Mouse (Mus musculus): ENCODE measurements around the gene Vegfd. TPM values are rescaled to one million over a fixed set of nuclear protein-coding genes. Genes with fewer than 3 reads are reported as not detected.
A peak's percentile ranks its signal among the peaks of the same experiment; 100 is the strongest.

Vegfd gene
- 0.51 and 0.90 TPM in 2 replicates for polyA plus RNA-seq (2016; fragmentation: Nextera tagmentation; extraction: Ambion mirVana)

DNA sequence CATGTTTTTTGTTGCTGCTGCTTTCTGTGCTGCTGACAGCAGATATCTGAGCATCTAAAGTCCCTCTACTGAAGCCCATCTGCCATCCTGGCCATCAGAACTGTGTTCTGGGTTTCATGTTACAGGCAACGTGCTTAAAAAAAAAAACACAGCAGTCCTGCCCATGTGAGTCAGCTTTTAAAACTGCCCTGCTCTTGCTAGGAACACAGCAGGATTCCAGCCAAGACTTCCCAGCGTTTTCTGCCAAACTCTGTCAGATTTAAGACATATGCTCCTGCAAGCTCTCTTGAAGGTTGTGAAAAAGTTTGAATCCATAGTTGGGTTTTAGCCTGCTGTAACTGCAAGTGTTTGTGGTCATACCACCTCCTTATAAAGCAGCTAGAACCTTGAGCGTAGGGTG, at the start of gene Vegfd:
TSS of gene Vegfd (plus strand) at position 298 of the 400 bp plus-strand sequence.
- no peak for ATAC-seq (ENCODE audit: low FRiP score, low read depth)
- Histone ChIP-seq H3K9me3 (no peaks in the 10 kb centered on the region), H3K27me3 (no peaks in the 10 kb centered on the region), H3K27ac (replicated peaks) (no peak within 1 kb of the TSS), H3K4me3 (no peak within 1 kb of the TSS), H3K9ac (replicated peaks) (no peak within 1 kb of the TSS), H3K4me1 (no peaks in the 10 kb centered on the region), H3K36me3 (no peaks in the 10 kb centered on the region), H3K4me2 (replicated peaks) (no peak within 1 kb of the TSS)
- 37% methylated on average over 3 of the region's 3 CpGs for WGBS

DNA sequence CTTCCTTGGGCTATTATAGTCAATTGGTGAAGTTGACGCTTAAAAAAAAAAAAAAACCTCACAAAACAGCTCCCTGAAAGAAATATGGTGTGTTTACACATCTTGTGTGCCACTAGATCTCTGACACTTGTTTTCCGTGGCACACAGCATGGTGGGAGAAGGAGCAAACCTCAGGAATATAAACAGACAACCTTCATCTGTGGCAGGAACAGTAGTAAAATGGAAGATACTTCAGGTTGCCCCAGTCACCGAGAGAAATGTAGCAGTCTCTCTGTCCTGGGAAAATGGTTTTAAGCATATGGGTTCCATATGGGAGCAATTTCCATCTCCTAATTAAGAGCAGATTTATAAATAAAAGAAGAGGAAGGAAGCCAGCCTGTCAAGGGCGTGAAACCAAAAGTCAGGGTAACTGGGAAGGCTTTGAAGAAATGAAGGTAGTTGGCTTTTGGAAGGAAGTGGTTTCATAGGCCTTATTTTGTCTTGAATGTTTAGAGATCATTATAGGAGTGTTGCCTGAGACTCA, 49.7 kb upstream of the Vegfd start:
- H3K4me2 ChIP-seq (replicated peaks), result no peak overlapping the region

GRCm38 (mm10) chrX:164330351-164330750, 42.8 kb upstream of the Vegfd start:
- H3K27ac ChIP-seq (replicated peaks), result no peak overlapping the region
- no peak overlapping the region for H3K4me2 ChIP-seq (replicated peaks)
- 90% methylated on average over 2 of the region's 2 CpGs for WGBS
- H3K9me3 ChIP-seq, result no peaks in the 10 kb centered on the region
- H3K36me3 ChIP-seq, result no peaks in the 10 kb centered on the region
- no peak for ATAC-seq (ENCODE audit: low FRiP score, low read depth)
- no peaks in the 10 kb centered on the region; the same call in none of the 2 replicates for H3K27me3 ChIP-seq
- H3K4me3 ChIP-seq, result no peak overlapping the region
- no peaks in the 10 kb centered on the region for H3K4me1 ChIP-seq
- H3K9ac ChIP-seq (replicated peaks), result no peak overlapping the region

More for the DNA sequence above, 49.7 kb upstream of the Vegfd start:
- no peak overlapping the region for H3K9ac ChIP-seq (replicated peaks)
- no peak overlapping the region for H3K4me3 ChIP-seq
- no peaks in the 10 kb centered on the region for H3K27me3 ChIP-seq
- H3K9me3 ChIP-seq, result no peaks in the 10 kb centered on the region
- H3K27ac ChIP-seq (replicated peaks), result no peak overlapping the region
- no peaks in the 10 kb centered on the region for H3K36me3 ChIP-seq
- H3K4me1 ChIP-seq, result no peaks in the 10 kb centered on the region
- 69% methylated on average over 4 of the region's 4 CpGs for WGBS
- ATAC-seq (ENCODE audit: low FRiP score, low read depth), result no peak

- Histone ChIP-seq H3K9ac (replicated peaks) (no peak overlapping the region), H3K4me3 (no peak overlapping the region), H3K27me3 (no peaks in the 10 kb centered on the region; the same call in none of the 2 replicates), H3K36me3 (no peaks in the 10 kb centered on the region), H3K9me3 (no peaks in the 10 kb centered on the region), H3K4me1 (no peaks in the 10 kb centered on the region), H3K27ac (replicated peaks) (no peak overlapping the region), H3K4me2 (replicated peaks) (no peak overlapping the region)
- no peak for ATAC-seq (ENCODE audit: low FRiP score, low read depth)
- 73% methylated on average over 3 of the region's 3 CpGs for WGBS
Observed at GRCm38 (mm10) chrX:164330766-164331165, 42.4 kb upstream of the Vegfd start.

- H3K9me3 ChIP-seq, result no peaks in the 10 kb centered on the region
- H3K4me2 ChIP-seq (replicated peaks), result no peak overlapping the region
- no peak overlapping the region for H3K4me3 ChIP-seq
- no peaks in the 10 kb centered on the region for H3K27me3 ChIP-seq
- no peaks in the 10 kb centered on the region for H3K4me1 ChIP-seq
- H3K27ac ChIP-seq (replicated peaks), result no peak overlapping the region
- no peaks in the 10 kb centered on the region for H3K36me3 ChIP-seq
- no peak for ATAC-seq (ENCODE audit: low FRiP score, low read depth)
- 94% methylated on average over 4 of the region's 4 CpGs for WGBS
- H3K9ac ChIP-seq (replicated peaks), result no peak overlapping the region
Observed at GRCm38 (mm10) chrX:164338591-164338990, 34.6 kb upstream of the Vegfd start.

GRCm38 (mm10) chrX:164345359-164345938, 27.7 kb upstream of the Vegfd start:
- 90% methylated on average over 4 of the region's 4 CpGs for WGBS
- Histone ChIP-seq H3K4me3 (no peak overlapping the region), H3K9ac (replicated peaks) (no peak overlapping the region), H3K9me3 (no peaks in the 10 kb centered on the region), H3K27me3 (no peaks in the 10 kb centered on the region), H3K27ac (replicated peaks) (no peak overlapping the region), H3K4me2 (replicated peaks) (no peak overlapping the region), H3K36me3 (no peaks in the 10 kb centered on the region), H3K4me1 (no peaks in the 10 kb centered on the region)
- ATAC-seq (ENCODE audit: low FRiP score, low read depth), result no peak

DNA sequence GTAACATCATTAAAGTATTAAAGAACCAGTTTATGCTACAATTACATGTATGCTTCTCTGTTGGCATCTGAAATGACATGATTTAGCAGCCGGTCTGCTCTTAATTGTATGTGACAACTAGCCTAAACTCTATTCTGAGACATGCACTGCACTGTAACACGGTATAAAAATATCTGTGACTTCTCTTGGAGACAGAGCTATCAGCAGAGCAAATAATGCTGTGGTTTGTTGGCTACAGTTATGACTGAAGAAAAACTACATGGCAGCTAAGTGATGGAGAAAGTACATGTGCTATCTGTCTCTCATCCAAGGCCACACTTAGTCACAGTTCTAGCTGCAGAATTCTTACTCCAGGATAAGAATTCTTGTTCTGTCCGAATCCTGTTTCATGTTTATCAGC, 24.2 kb upstream of the Vegfd start:
- WGBS, result 87% methylated on average over 3 of the region's 3 CpGs

DNA sequence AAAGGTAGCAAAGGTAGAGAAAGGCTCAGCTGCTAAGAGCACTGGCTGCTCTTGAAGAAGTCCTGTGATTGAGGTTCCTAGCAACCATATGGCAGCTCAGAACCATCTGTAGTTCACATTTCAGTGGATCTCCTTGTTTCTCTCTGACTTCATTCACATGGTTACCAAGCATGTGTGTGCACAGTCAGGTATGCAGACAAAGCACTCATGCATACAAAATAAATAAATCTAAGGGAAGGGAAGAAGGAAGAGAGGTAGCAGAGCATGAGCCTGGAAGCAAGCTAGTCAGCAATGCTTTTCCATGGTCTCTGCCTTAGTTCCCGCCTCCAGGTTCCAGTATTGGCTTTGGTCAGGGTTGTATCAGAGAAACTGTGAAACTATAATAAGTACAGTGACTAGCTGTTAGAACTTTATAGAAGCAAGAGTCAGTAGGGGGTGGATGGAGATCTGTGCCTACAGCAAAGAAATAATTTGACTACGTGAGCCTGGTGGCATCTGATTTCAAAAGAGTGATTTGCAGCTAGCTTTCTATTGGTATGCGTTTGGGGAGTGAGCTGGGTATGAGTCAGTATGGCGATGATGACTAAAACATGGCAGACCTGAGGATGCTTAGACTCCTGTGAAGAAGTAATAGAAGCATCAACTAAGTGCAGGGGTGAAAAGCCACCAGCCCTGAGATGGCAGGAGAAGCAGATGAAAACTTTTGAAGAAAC, 7.9 kb upstream of the Vegfd start:
- 85% methylated on average over 4 of the region's 4 CpGs for WGBS
- Histone ChIP-seq H3K4me1 (no peaks in the 10 kb centered on the region), H3K4me3 (no peak overlapping the region), H3K9ac (replicated peaks) (no peak overlapping the region), H3K36me3 (no peaks in the 10 kb centered on the region), H3K27me3 (no peaks in the 10 kb centered on the region), H3K4me2 (replicated peaks) (no peak overlapping the region), H3K9me3 (no peaks in the 10 kb centered on the region), H3K27ac (replicated peaks) (no peak overlapping the region)
- ATAC-seq (ENCODE audit: low FRiP score, low read depth), result no peak

More for the DNA sequence above, 24.2 kb upstream of the Vegfd start:
- Histone ChIP-seq H3K36me3 (no peaks in the 10 kb centered on the region), H3K9me3 (no peaks in the 10 kb centered on the region), H3K4me2 (replicated peaks) (no peak overlapping the region), H3K4me1 (no peaks in the 10 kb centered on the region), H3K9ac (replicated peaks) (no peak overlapping the region), H3K27ac (replicated peaks) (no peak overlapping the region), H3K4me3 (no peak overlapping the region), H3K27me3 (no peaks in the 10 kb centered on the region)
- no peak for ATAC-seq (ENCODE audit: low FRiP score, low read depth)

DNA sequence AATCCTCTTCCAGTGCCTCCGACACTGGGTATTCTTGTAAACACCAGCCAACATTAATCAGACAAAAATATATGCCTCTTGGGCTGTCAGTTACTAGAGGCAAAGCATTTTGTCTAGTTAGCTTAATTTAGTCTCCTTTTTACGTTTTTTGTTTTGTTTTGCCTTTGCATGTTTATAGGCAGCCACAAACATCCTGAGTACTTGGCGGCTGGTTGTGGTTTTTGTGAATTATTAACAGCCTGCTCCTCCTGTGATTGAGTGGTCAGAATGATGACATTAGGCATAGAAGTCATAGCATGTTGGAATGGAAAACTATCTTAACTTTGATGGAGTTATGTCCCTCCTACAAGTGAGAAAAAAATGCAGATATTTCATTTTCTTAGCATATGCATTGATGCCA, 2.6 kb upstream of the Vegfd start:
- no peaks in the 10 kb centered on the region for H3K4me1 ChIP-seq
- H3K9ac ChIP-seq (replicated peaks), result no peak overlapping the region
- H3K4me2 ChIP-seq (replicated peaks), result no peak overlapping the region
- no peak overlapping the region for H3K27ac ChIP-seq (replicated peaks)
- no peaks in the 10 kb centered on the region for H3K36me3 ChIP-seq
- WGBS, result 92% methylated on average over 3 of the region's 3 CpGs
- H3K27me3 ChIP-seq, result no peaks in the 10 kb centered on the region
- no peak for ATAC-seq (ENCODE audit: low FRiP score, low read depth)
- no peak overlapping the region for H3K4me3 ChIP-seq
- no peaks in the 10 kb centered on the region for H3K9me3 ChIP-seq

DNA sequence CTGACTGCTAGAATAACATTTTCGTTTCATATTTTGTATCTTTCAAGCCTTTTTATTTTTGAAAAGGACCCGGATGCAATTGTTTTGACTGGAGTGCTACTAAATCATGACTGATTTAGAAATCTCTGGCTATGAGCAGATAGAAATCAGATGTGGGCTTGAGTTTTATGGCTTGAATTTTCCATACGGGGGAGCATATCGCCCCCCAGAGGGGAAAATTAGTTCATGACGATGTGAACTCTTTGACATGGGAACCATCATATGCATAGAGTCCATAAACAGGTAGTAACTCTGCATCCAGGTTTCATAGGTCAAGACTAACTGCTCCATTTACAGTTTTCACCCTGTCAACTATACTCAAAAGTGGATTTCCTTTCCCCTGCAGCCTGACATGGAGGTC, 1.4 kb downstream of the Vegfd start:
- no peak for ATAC-seq (ENCODE audit: low FRiP score, low read depth)
- H3K9me3 ChIP-seq, result no peaks in the 10 kb centered on the region
- no peaks in the 10 kb centered on the region for H3K4me1 ChIP-seq
- H3K9ac ChIP-seq (replicated peaks), result no peak overlapping the region
- H3K4me2 ChIP-seq (replicated peaks), result no peak overlapping the region
- no peaks in the 10 kb centered on the region for H3K27me3 ChIP-seq
- no peaks in the 10 kb centered on the region for H3K36me3 ChIP-seq
- H3K4me3 ChIP-seq, result no peak overlapping the region
- 71% methylated on average over 5 of the region's 5 CpGs for WGBS
- no peak overlapping the region for H3K27ac ChIP-seq (replicated peaks)

DNA sequence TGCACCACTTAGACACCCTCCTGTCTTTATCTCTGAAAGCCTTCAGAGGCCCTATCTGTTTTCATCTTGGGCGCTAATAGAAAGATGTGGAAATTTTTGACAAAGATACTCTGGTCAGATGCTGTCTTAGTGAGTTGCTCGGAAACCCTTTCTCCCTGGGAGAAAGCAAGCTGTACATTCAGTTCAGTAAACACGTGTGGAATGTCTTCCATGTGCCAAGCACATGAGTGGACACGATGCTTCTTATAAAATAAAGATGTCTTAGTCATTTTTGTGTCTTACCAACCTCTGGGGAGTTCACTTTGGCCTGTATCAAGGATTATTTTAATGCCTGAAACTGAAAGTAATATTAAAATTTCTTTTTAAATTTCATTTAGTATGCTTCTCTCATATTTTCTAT, 6.5 kb downstream of the Vegfd start:
- Histone ChIP-seq H3K36me3 (no peaks in the 10 kb centered on the region), H3K27ac (replicated peaks) (no peak overlapping the region), H3K4me1 (no peaks in the 10 kb centered on the region), H3K9me3 (no peaks in the 10 kb centered on the region), H3K27me3 (peaks cover 15% of the 10 kb centered on the region; the same call in 1 of the 2 replicates), H3K4me2 (replicated peaks) (no peak overlapping the region), H3K9ac (replicated peaks) (no peak overlapping the region), H3K4me3 (no peak overlapping the region)
- WGBS, result 83% methylated on average over 4 of the region's 4 CpGs
- no peak for ATAC-seq (ENCODE audit: low FRiP score, low read depth)

GRCm38 (mm10) chrX:164381618-164382408, 8.6 kb downstream of the Vegfd start:
- H3K4me3 ChIP-seq, result peak overlapping the region; percentile 36
- no peaks in the 10 kb centered on the region for H3K4me1 ChIP-seq
- no peaks in the 10 kb centered on the region for H3K9me3 ChIP-seq
- H3K9ac ChIP-seq (replicated peaks), result no peak overlapping the region
- peak overlapping the region; percentile 65 for H3K4me2 ChIP-seq (replicated peaks)
- no peak overlapping the region for H3K27ac ChIP-seq (replicated peaks)
- H3K36me3 ChIP-seq, result no peaks in the 10 kb centered on the region
- peaks cover 15% of the 10 kb centered on the region; the same call in 1 of the 2 replicates for H3K27me3 ChIP-seq
- WGBS, result 26% methylated on average over 21 of the region's 33 CpGs
- ATAC-seq (ENCODE audit: low FRiP score, low read depth), result peak; percentile 99

Data from midbrain, embryonic 12.5 days (tissue).